Mouse (Mus musculus): ENCODE results near the gene Adam10.

DNA sequence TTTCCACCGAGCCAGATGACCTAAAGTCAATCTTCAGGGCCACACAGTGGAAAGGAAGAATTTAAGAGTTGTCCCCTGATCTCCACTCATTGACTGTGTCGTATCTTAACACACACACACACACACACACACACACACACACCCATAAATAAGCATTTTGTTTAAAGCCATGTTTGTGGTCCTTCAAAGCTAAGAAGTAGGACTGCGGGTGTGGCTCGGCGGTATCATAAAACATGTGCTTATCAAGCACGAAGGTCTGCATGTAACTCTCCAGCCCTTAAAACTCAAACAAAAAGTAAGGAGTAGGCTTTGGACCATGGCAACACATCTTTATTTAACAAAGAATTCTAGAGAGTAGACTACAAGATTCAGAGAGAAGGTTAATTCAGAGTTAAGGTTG is 8.4 kb upstream of the Adam10 start:
- TF ChIP-seq CTCF (IDR thresholded peaks at IDR 0.05; ENCODE audit: insufficient read depth, low read depth, low read length) = no peak
- TF ChIP-seq POLR2A (IDR thresholded peaks at IDR 0.05; ENCODE audit: insufficient read depth, low read depth, low read length) = no peak

Measured in olfactory bulb, adult 2 months (tissue).